In the genomic region with DNA sequence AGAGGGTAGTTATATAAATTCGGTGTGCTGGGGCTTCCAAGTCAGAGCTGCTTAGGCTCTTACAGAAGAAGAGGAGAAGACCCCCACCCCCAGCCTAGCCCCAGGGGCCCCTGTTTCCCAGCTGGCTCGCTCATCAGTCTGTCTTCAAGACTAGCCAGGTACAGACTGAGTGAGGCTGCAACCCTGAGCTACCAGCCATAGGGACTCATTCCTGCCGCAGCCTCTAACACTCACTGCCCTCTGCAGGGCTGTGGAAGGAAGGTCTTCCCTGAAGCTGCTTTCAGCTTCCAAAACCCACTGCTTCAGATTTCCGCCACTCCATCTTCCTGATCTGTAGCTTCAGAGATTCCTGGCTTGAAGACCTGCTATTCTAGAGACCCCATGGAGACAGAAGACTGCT, we compare ENCODE assay signal across 9 mouse cellular contexts. TPM values are rescaled to one million over a fixed set of nuclear protein-coding genes. Genes with fewer than 3 reads are reported as not detected.
A peak's percentile ranks its signal among the peaks of the same experiment; 100 is the strongest.
DNase-seq lines count a peak whose midpoint lies in the region; ATAC-seq and TF ChIP-seq lines count a peak whose summit lies in the region.
"Had no signal": no experiment of that assay in that cellular context is flagged by ENCODE, and none has a peak within 500 bp of the region (broad histone marks: within the 10 kb centered on the region; RNA-seq: fewer than 3 reads in every experiment).

No protein-coding gene starts in this region.

- no peak for TF ChIP-seq POLR2A in kidney, adult 2 months (IDR thresholded peaks at IDR 0.05; ENCODE audit: low read depth, low read length)
- no peak for TF ChIP-seq POLR2A in ES-Bruce4 (IDR thresholded peaks at IDR 0.05; ENCODE audit: insufficient read depth, low read length)

- no peak for ATAC-seq in megakaryocyte, adult 5-6 weeks (ENCODE audit: poor library complexity, severe bottlenecking)

- no peak overlapping the region for H3K27ac ChIP-seq in kidney, adult 2 months (ENCODE audit: insufficient read depth, low read depth, low read length)
- H3K27ac ChIP-seq in ES-Bruce4 (ENCODE audit: insufficient read depth, low read length): no peak overlapping the region

- no peak overlapping the region for H3K9ac ChIP-seq in ES-Bruce4 (ENCODE audit: low read depth, poor library complexity, severe bottlenecking)

- H3K9me3 ChIP-seq in ES-Bruce4 (replicated peaks; ENCODE audit: control insufficient read depth, insufficient read depth, low read length, poor library complexity, severe bottlenecking): no peaks in the 10 kb centered on the region

- peak; percentile 55; the same call in 1 of the 2 replicates for TF ChIP-seq CTCF in kidney, adult 2 months (conservative IDR thresholded peaks at IDR 0.05; ENCODE audit: insufficient read depth, insufficient read length, low read depth, low read length)
- TF ChIP-seq CTCF in ES-Bruce4 (IDR thresholded peaks at IDR 0.05; ENCODE audit: low read depth, low read length): peak; percentile 54

- no peaks in the 10 kb centered on the region for H3K27me3 ChIP-seq in kidney, adult 2 months (replicated peaks; ENCODE audit: control insufficient read depth, insufficient read depth, low read length)
- H3K27me3 ChIP-seq in ES-Bruce4 (ENCODE audit: control insufficient read depth, insufficient read depth, low read length, poor library complexity, severe bottlenecking): no peaks in the 10 kb centered on the region

- no peak for TF ChIP-seq EP300 in ES-Bruce4 (IDR thresholded peaks at IDR 0.05; ENCODE audit: insufficient read depth, low read depth, low read length)

- no peak overlapping the region for H3K4me3 ChIP-seq in kidney, adult 2 months (ENCODE audit: insufficient read depth, low read depth, low read length)
- H3K4me3 ChIP-seq in ES-Bruce4 (ENCODE audit: low read depth, low read length): no peak overlapping the region

- no peaks in the 10 kb centered on the region for H3K36me3 ChIP-seq in kidney, adult 2 months (ENCODE audit: control insufficient read depth, insufficient read depth, low read length)
- H3K36me3 ChIP-seq in ES-Bruce4 (ENCODE audit: control insufficient read depth, insufficient read depth, low read length, poor library complexity, severe bottlenecking): peaks cover 22% of the 10 kb centered on the region

- 29% methylated on average over 4 of the region's 4 CpGs for WGBS in kidney, adult 2 months

- peak; percentile 14 for DNase-seq in kidney, adult 2 months
- no peak for DNase-seq in kidney, adult 11 months
- DNase-seq in brain, adult 2 months (ENCODE audit: low read depth, low spot score): peak; percentile 46
- DNase-seq in kidney, postnatal 36 days: peak; percentile 12 to 35
- DNase-seq in adrenal gland, postnatal 4 days (ENCODE audit: low spot score in 2 of 2): no peak
- no peak for DNase-seq in spleen, adult 18-20 months

- H3K4me1 ChIP-seq in kidney, adult 2 months (ENCODE audit: control insufficient read depth, insufficient read depth, low read length): no peaks in the 10 kb centered on the region
- no peaks in the 10 kb centered on the region for H3K4me1 ChIP-seq in ES-Bruce4 (ENCODE audit: control insufficient read depth, insufficient read depth, low read length)

RNA-seq across cellular contexts. Expression of gene Tdrd12, which starts 35.5 kb away (rescaled TPM):
- polyA plus RNA-seq in kidney, adult 2 months (2012; rRNA removed): 0.25 and 0.33 TPM in 2 replicates
- 74.9 and 75.1 TPM in 2 replicates for polyA plus RNA-seq in ES-Bruce4 (2011; ENCODE audit: insufficient read depth, insufficient read length, low read depth, missing spikeins)
- total RNA-seq in megakaryocyte, adult 5-6 weeks (2015): not detected in 2 replicates
- not detected in 2 replicates for total RNA-seq in megakaryocyte, adult 5-6 weeks (2017)
- under 1 TPM; 0.11 to 0.67 TPM for total RNA-seq in adrenal gland, postnatal 4 days (2021)

RNA-seq across cellular contexts. Expression of gene Slc7a9, which starts 53.4 kb away (rescaled TPM):
- polyA plus RNA-seq in kidney, adult 2 months (2012; rRNA removed): 329 and 355 TPM in 2 replicates
- polyA plus RNA-seq in ES-Bruce4 (2011; ENCODE audit: insufficient read depth, insufficient read length, low read depth, missing spikeins): 0.33 and 0.69 TPM in 2 replicates
- not detected in 2 replicates for total RNA-seq in megakaryocyte, adult 5-6 weeks (2015)
- total RNA-seq in megakaryocyte, adult 5-6 weeks (2017): not detected in 2 replicates
- total RNA-seq in adrenal gland, postnatal 4 days (2021): 1 to 10 TPM in 1 of 2 experiments, under 1 TPM in 1; 0.17 to 6.3 TPM
- total RNA-seq: left cerebral cortex, postnatal 14 days had no signal

RNA-seq across cellular contexts. Expression of gene Nudt19, which starts 54.1 kb away (rescaled TPM):
- polyA plus RNA-seq in kidney, adult 2 months (2012; rRNA removed): 170 and 255 TPM in 2 replicates
- polyA plus RNA-seq in ES-Bruce4 (2011; ENCODE audit: insufficient read depth, insufficient read length, low read depth, missing spikeins): 43.0 and 46.3 TPM in 2 replicates
- total RNA-seq in megakaryocyte, adult 5-6 weeks (2015): 39.6 and 46.4 TPM in 2 replicates
- 21.1 and 22.2 TPM in 2 replicates for total RNA-seq in megakaryocyte, adult 5-6 weeks (2017)
- 10 to 100 TPM; 58.7 to 59.8 TPM for total RNA-seq in adrenal gland, postnatal 4 days (2021)

Comparison
In these comparisons a context has a peak if more than half of its experiments do, and no peak if none do; other contexts are left out.
1. DNase-seq: peak in kidney, adult 2 months (single experiment), brain, adult 2 months (single experiment) and kidney, postnatal 36 days (2 of 2); none in kidney, adult 11 months (single experiment), adrenal gland, postnatal 4 days (0 of 2) and spleen, adult 18-20 months (0 of 2).